Mouse (Mus musculus): ENCODE data around the gene Nhsl2.

The Nhsl2 gene

GRCm38 (mm10) chrX:101902597-101902996 is 53.4 kb downstream of the Nhsl2 start:
- DNase-seq (ENCODE audit: low read depth) = no peak

GRCm38 (mm10) chrX:101907301-101907700 is 58.1 kb downstream of the Nhsl2 start:
- DNase-seq (ENCODE audit: low read depth) = no peak

- DNase-seq (ENCODE audit: low read depth) = no peak
Observed at GRCm38 (mm10) chrX:101929131-101929530, 79.9 kb downstream of the Nhsl2 start.

- no peak for DNase-seq (ENCODE audit: low read depth)
Observed at GRCm38 (mm10) chrX:101930301-101930700, 81.1 kb downstream of the Nhsl2 start.

GRCm38 (mm10) chrX:101931016-101931415 is 81.8 kb downstream of the Nhsl2 start:
- no peak for DNase-seq (ENCODE audit: low read depth)

- no peak for DNase-seq (ENCODE audit: low read depth)
Observed at GRCm38 (mm10) chrX:101932244-101932643, 83.1 kb downstream of the Nhsl2 start.

- DNase-seq (ENCODE audit: low read depth) = no peak
Observed at GRCm38 (mm10) chrX:101933346-101933745, 84.2 kb downstream of the Nhsl2 start.

- DNase-seq (ENCODE audit: low read depth) = no peak
Observed at GRCm38 (mm10) chrX:101935291-101935840, 86.2 kb downstream of the Nhsl2 start.

- DNase-seq (ENCODE audit: low read depth) = no peak
Observed at GRCm38 (mm10) chrX:101939486-101939885, 90.3 kb downstream of the Nhsl2 start.

GRCm38 (mm10) chrX:101942461-101942896 is 93.3 kb downstream of the Nhsl2 start:
- peak; percentile 10 for DNase-seq (ENCODE audit: low read depth)

GRCm38 (mm10) chrX:101943743-101944142 is 94.6 kb downstream of the Nhsl2 start:
- no peak for DNase-seq (ENCODE audit: low read depth)

GRCm38 (mm10) chrX:101944761-101945330 is 95.7 kb downstream of the Nhsl2 start:
- no peak for DNase-seq (ENCODE audit: low read depth)

GRCm38 (mm10) chrX:101952436-101952835 is 103.3 kb downstream of the Nhsl2 start:
- DNase-seq (ENCODE audit: low read depth) = no peak

GRCm38 (mm10) chrX:101953256-101953655 is 104.1 kb downstream of the Nhsl2 start:
- no peak for DNase-seq (ENCODE audit: low read depth)

- peak; percentile 73 for DNase-seq (ENCODE audit: low read depth)
Observed at GRCm38 (mm10) chrX:101953787-101954491, 104.8 kb downstream of the Nhsl2 start.

- no peak for DNase-seq (ENCODE audit: low read depth)
Observed at GRCm38 (mm10) chrX:101954492-101954851, 105.3 kb downstream of the Nhsl2 start.

GRCm38 (mm10) chrX:101961848-101962247 is 112.7 kb downstream of the Nhsl2 start:
- no peak for DNase-seq (ENCODE audit: low read depth)

GRCm38 (mm10) chrX:101963711-101964110 is 114.5 kb downstream of the Nhsl2 start:
- DNase-seq (ENCODE audit: low read depth) = no peak

GRCm38 (mm10) chrX:101973028-101973427 is 123.8 kb downstream of the Nhsl2 start:
- no peak for DNase-seq (ENCODE audit: low read depth)

GRCm38 (mm10) chrX:101976931-101977330 is 127.7 kb downstream of the Nhsl2 start:
- no peak for DNase-seq (ENCODE audit: low read depth)

GRCm38 (mm10) chrX:101978861-101979260 is 129.7 kb downstream of the Nhsl2 start:
- no peak for DNase-seq (ENCODE audit: low read depth)

- no peak for DNase-seq (ENCODE audit: low read depth)
Observed at GRCm38 (mm10) chrX:101979267-101979666, 130.1 kb downstream of the Nhsl2 start.

- DNase-seq (ENCODE audit: low read depth) = no peak
Observed at GRCm38 (mm10) chrX:101980586-101980985, 131.4 kb downstream of the Nhsl2 start.

- DNase-seq (ENCODE audit: low read depth) = no peak
Observed at GRCm38 (mm10) chrX:101981450-101981849, 132.3 kb downstream of the Nhsl2 start.

Data from c-Kit-positive CD71-negative TER-119-negative erythroid progenitor cells, embryonic 14.5 days (primary cell).